Mouse (Mus musculus) liver, embryonic 16.5 days (tissue): ENCODE results near the gene Eid2. TPM values are rescaled to one million over a fixed set of nuclear protein-coding genes. Genes with fewer than 3 reads are reported as not detected.

Source experiments
- ATAC-seq: fragments of 200-750 bp; cut with Nextera tagmentation; 2 replicates; pipeline ENCODE4 v1.8.0; 2017; ENCODE audit warnings: low read depth, mild to moderate bottlenecking, moderate number of reproducible peaks, moderate library complexity
- H3K27ac ChIP-seq: fragments of 300-500 bp; sonication (generic); 2 replicates; pipeline ENCODE4 v1.5.1; 2014; ENCODE audit warnings: mild to moderate bottlenecking, low read length
- H3K27me3 ChIP-seq: fragments of 300-500 bp; sonication (generic); 2 replicates; pipeline ENCODE4 v1.6.1; 2014; ENCODE audit warnings: low read depth, low read length, mixed read lengths; ENCODE audit not compliant: control insufficient read depth, insufficient read depth
- H3K36me3 ChIP-seq: fragments of 300-500 bp; sonication (generic); 2 replicates; pipeline ENCODE4 v1.6.1; 2014; ENCODE audit warnings: mild to moderate bottlenecking; ENCODE audit not compliant: control insufficient read depth, insufficient read depth
- H3K4me1 ChIP-seq: fragments of 300-500 bp; sonication (generic); 2 replicates; pipeline ENCODE4 v1.6.1; 2014; ENCODE audit warnings: low read depth, low read length, mixed read lengths; ENCODE audit not compliant: control insufficient read depth
- H3K4me2 ChIP-seq: fragments of 300-500 bp; sonication (generic); 2 replicates; pipeline ENCODE4 v1.6.1; 2014; ENCODE audit warnings: low read depth, low read length, mixed read lengths
- H3K4me3 ChIP-seq: fragments of 300-500 bp; sonication (generic); 2 replicates; pipeline ENCODE4 v1.5.1; 2014; ENCODE audit warnings: low read depth, mild to moderate bottlenecking, low read length
- H3K9ac ChIP-seq: fragments of 300-500 bp; sonication (generic); 2 replicates; pipeline ENCODE4 v1.6.1; 2014; ENCODE audit warnings: low read depth, low read length
- H3K9me3 ChIP-seq: fragments of 300-500 bp; sonication (generic); replicated peaks from 2 replicates; pipeline ENCODE4 v1.6.1; 2016; ENCODE audit warnings: low read length; ENCODE audit not compliant: control insufficient read depth
- WGBS: fragments of 180-500 bp; shearing (Covaris S2); extraction: QIAGEN DNeasy Blood & Tissue Kit; methylation state at CpG from one replicate; pipeline ENCODE4 v1.1.7; 2014; ENCODE audit not compliant: insufficient replicate concordance; 5-methylcytosine and 5-hydroxymethylcytosine counted together
- polyA plus RNA-seq: library from polyadenylated mRNA; unstranded; fragments of >200 nt; fragmentation: Nextera tagmentation; extraction: Ambion mirVana; gene quantifications from 2 replicates; pipeline ENCODE4 v1.2.1, GENCODE M21; 2015

The Eid2 gene
- polyA plus RNA-seq, 1 experiment from 2014 or later, result 0.15 TPM

- Histone ChIP-seq H3K9me3 (no peaks in the 10 kb centered on the region), H3K4me3 (no peak overlapping the region), H3K4me2 (no peak overlapping the region), H3K36me3 (peaks cover 30% of the 10 kb centered on the region), H3K27me3 (peaks cover 15% of the 10 kb centered on the region), H3K27ac (no peak overlapping the region), H3K9ac (no peak overlapping the region), H3K4me1 (peaks cover 10% of the 10 kb centered on the region)
- WGBS, result 87% methylated on average over 8 of the region's 8 CpGs
- no peak for ATAC-seq
Measured at GRCm38 (mm10) chr7:28306216-28306615, 38.5 kb downstream of the Eid2 start.

GRCm38 (mm10) chr7:28309737-28310136, 42.1 kb downstream of the Eid2 start:
- Histone ChIP-seq H3K27ac (no peak overlapping the region), H3K9me3 (no peaks in the 10 kb centered on the region), H3K36me3 (peaks cover 31% of the 10 kb centered on the region), H3K4me3 (no peak overlapping the region), H3K9ac (no peak overlapping the region), H3K4me1 (peaks cover 18% of the 10 kb centered on the region), H3K4me2 (no peak overlapping the region), H3K27me3 (no peaks in the 10 kb centered on the region)
- 68% methylated on average over 9 of the region's 9 CpGs for WGBS
- no peak for ATAC-seq

- Histone ChIP-seq H3K9me3 (no peaks in the 10 kb centered on the region), H3K36me3 (peaks cover 41% of the 10 kb centered on the region), H3K9ac (peak overlapping the region; percentile 92), H3K27me3 (no peaks in the 10 kb centered on the region), H3K4me3 (peak overlapping the region; percentile 98), H3K27ac (peak overlapping the region; percentile 63; the same call in 1 of the 2 replicates), H3K4me2 (peak overlapping the region; percentile 90), H3K4me1 (peaks cover 18% of the 10 kb centered on the region)
- ATAC-seq, result peak; percentile 23
- WGBS, result 3% methylated on average over 32 of the region's 35 CpGs
Measured at GRCm38 (mm10) chr7:28311151-28311925, 43.7 kb downstream of the Eid2 start.

GRCm38 (mm10) chr7:28311926-28312543, 44.4 kb downstream of the Eid2 start, which contains the start of gene Timm50:
Gene Timm50 (minus strand): TSS chr7:28312072.
- H3K27ac ChIP-seq, result peak within 1 kb of the TSS; percentile 63; the same call in 1 of the 2 replicates
- peaks cover 41% of the 10 kb centered on the region for H3K36me3 ChIP-seq

GRCm38 (mm10) chr7:28318036-28318435, 50.4 kb downstream of the Eid2 start:
- no peak for ATAC-seq
- Histone ChIP-seq H3K9ac (no peak overlapping the region), H3K4me3 (no peak overlapping the region), H3K27me3 (no peaks in the 10 kb centered on the region), H3K4me1 (peaks cover 1% of the 10 kb centered on the region), H3K4me2 (no peak overlapping the region), H3K36me3 (peaks cover 68% of the 10 kb centered on the region), H3K9me3 (no peaks in the 10 kb centered on the region), H3K27ac (no peak overlapping the region)
- 63% methylated on average over 3 of the region's 3 CpGs for WGBS

More at GRCm38 (mm10) chr7:28311926-28312543, 44.4 kb downstream of the Eid2 start, which contains the start of gene Timm50:
- under 1% methylated on average over 44 of the region's 45 CpGs for WGBS
- H3K27me3 ChIP-seq, result no peaks in the 10 kb centered on the region
- H3K9ac ChIP-seq, result peak within 1 kb of the TSS; percentile 92
- H3K4me3 ChIP-seq, result peak within 1 kb of the TSS; percentile 98
- peak; percentile 99 for ATAC-seq
- H3K9me3 ChIP-seq, result no peaks in the 10 kb centered on the region
- H3K4me1 ChIP-seq, result peaks cover 18% of the 10 kb centered on the region
- peak within 1 kb of the TSS; percentile 90 for H3K4me2 ChIP-seq

GRCm38 (mm10) chr7:28318714-28319113, 51.0 kb downstream of the Eid2 start:
- H3K36me3 ChIP-seq, result peaks cover 75% of the 10 kb centered on the region
- ATAC-seq, result no peak
- H3K27ac ChIP-seq, result no peak overlapping the region
- no peak overlapping the region for H3K4me3 ChIP-seq
- no peaks in the 10 kb centered on the region; the same call in 1 of the 2 replicates for H3K4me1 ChIP-seq
- H3K4me2 ChIP-seq, result no peak overlapping the region
- H3K9ac ChIP-seq, result no peak overlapping the region
- WGBS, result 87% methylated on average over 17 of the region's 17 CpGs
- no peaks in the 10 kb centered on the region for H3K27me3 ChIP-seq
- H3K9me3 ChIP-seq, result no peaks in the 10 kb centered on the region

Other genes starting within 250 kb of the Eid2 start
- 114 and 117 TPM in 2 replicates for gene Psmc4, start 217.8 kb upstream of the Eid2 start, polyA plus RNA-seq
- gene Fcgbp, start 196.6 kb upstream of the Eid2 start, polyA plus RNA-seq, result 2.5 TPM in 1 of 2 replicates, not detected in the other
- not detected in 2 replicates for gene 9530053A07Rik, start 138.4 kb upstream of the Eid2 start, polyA plus RNA-seq
- gene Fbl, start 98.2 kb upstream of the Eid2 start, polyA plus RNA-seq, result 39.3 and 39.7 TPM in 2 replicates
- gene Dyrk1b, start 88.4 kb upstream of the Eid2 start, polyA plus RNA-seq, result 2.1 and 2.7 TPM in 2 replicates
- gene Eid2b, start 9.9 kb downstream of the Eid2 start, polyA plus RNA-seq, result 1.3 and 1.6 TPM in 2 replicates
- gene Selenov, start 23.3 kb downstream of the Eid2 start, polyA plus RNA-seq, result not detected in 2 replicates
- not detected in 2 replicates for gene Dll3, start 34.4 kb downstream of the Eid2 start, polyA plus RNA-seq
- gene Timm50, start 44.2 kb downstream of the Eid2 start, polyA plus RNA-seq, result 66.1 and 67.9 TPM in 2 replicates
- 31.3 and 34.0 TPM in 2 replicates for gene Supt5, start 70.9 kb downstream of the Eid2 start, polyA plus RNA-seq
- 531 and 598 TPM in 2 replicates for gene Rps16, start 82.8 kb downstream of the Eid2 start, polyA plus RNA-seq
- 4.8 and 6.3 TPM in 2 replicates for gene Plekhg2, start 104.7 kb downstream of the Eid2 start, polyA plus RNA-seq
- 7.9 and 10.8 TPM in 2 replicates for gene Zfp36, start 112.4 kb downstream of the Eid2 start, polyA plus RNA-seq
- 20.5 and 21.6 TPM in 2 replicates for gene Med29, start 124.8 kb downstream of the Eid2 start, polyA plus RNA-seq
- gene Paf1, start 125.1 kb downstream of the Eid2 start, polyA plus RNA-seq, result 24.7 and 25.8 TPM in 2 replicates
- gene Gmfg, start 169.6 kb downstream of the Eid2 start, polyA plus RNA-seq, result 35.6 and 38.6 TPM in 2 replicates
- gene Lrfn1, start 184.1 kb downstream of the Eid2 start, polyA plus RNA-seq, result 0.12 and 0.15 TPM in 2 replicates
- not detected in 2 replicates for gene Ifnl2, start 242.6 kb downstream of the Eid2 start, polyA plus RNA-seq